Mouse (Mus musculus) liver, adult 2 months (tissue): ENCODE data around the gene Stpg1.

ENCODE experiments used
- CTCF ChIP-seq: fragments of 200-500 bp; IDR thresholded peaks from 2 replicates; pipeline ENCODE4 v1.5.1; 2011; ENCODE audit warnings: low read depth, low read length, control low read depth
- POLR2A ChIP-seq: fragments of 200-500 bp; IDR thresholded peaks from 2 replicates; pipeline ENCODE4 v1.6.1; 2011; ENCODE audit warnings: low read length, control low read depth; ENCODE audit not compliant: insufficient read depth; ENCODE audit errors: extremely low read depth

DNA sequence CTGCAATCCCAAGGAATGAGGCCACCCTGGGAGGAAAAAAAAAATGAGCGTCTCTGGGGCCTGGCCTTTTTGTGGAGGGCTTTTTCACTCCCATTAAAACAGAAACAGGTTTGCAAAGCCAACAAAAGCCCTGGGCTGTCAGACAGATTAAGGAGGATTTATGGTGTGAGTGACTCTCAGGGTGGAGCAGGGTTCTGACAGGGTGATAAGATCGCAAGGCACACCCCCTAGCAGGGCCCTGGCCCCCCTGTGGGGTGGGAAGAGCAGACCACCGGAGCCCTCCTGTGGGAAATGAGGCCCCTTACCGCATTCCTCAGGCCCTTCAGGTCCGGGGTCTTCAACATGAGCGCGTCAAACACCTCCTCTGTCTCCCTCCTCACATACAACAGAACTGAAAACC, 53.5 kb downstream of the Stpg1 start:
- no peak for TF ChIP-seq CTCF
- TF ChIP-seq POLR2A = no peak
